Mouse (Mus musculus) spleen, adult 2 months (tissue): ENCODE data around the gene Morf4l2.

Experiments
- CTCF ChIP-seq: fragments of 200-500 bp; IDR thresholded peaks from 2 replicates; pipeline ENCODE4 v1.5.1; 2011; ENCODE audit warnings: mild to moderate bottlenecking, inconsistent platforms; ENCODE audit not compliant: insufficient read depth, insufficient read length, insufficient replicate concordance; ENCODE audit errors: extremely low read depth
- POLR2A ChIP-seq: fragments of 200-500 bp; IDR thresholded peaks from 2 replicates; pipeline ENCODE4 v1.6.1; 2011; ENCODE audit warnings: low read depth, low read length, inconsistent platforms

DNA sequence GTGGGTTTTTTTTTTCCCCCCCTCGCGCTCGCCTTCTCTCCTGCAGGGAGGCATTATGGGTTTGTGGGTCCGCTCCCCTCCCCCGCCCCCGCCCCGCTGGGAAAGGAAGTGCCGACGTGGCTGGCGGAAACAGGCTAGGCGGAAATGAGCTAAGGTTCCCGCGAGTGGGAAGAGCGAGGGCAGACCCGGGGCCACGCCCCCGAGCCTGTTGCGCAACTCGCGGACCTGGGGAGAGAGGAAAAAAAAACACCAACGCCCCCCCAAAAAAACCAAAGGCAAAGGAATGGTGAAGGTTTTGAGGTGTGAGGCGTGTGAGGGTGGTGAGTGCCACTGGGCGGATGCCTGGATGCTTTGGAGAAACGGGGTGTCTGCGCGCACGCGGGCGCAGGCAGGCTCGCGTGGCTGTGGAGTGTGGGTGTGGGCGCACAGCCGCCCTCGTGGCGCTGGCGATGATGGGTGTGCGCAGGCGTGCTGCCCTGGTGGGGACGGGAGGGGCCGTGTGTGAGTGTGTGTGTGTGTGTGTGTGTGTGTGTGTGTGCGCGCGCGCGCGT lies 1.8 kb downstream of the Morf4l2 start:
- TF ChIP-seq CTCF (no peak), POLR2A (peak; percentile 2; the same call in 1 of the 2 replicates)
